9 mouse cellular contexts compared by ENCODE assay signal in genomic region chr11:50886933-50887293, GRCm38 (mm10). TPM values are rescaled to one million over a fixed set of nuclear protein-coding genes. Genes with fewer than 3 reads are reported as not detected.
DNase-seq lines count a peak whose midpoint lies in the region; ATAC-seq and TF ChIP-seq lines count a peak whose summit lies in the region.
"Had no signal": no experiment of that assay in that cellular context is flagged by ENCODE, and none has a peak within 500 bp of the region (broad histone marks: within the 10 kb centered on the region; RNA-seq: fewer than 3 reads in every experiment).

No protein-coding gene starts in this region.

- no peak for ATAC-seq in heart, embryonic 11.5 days (replicated peaks; ENCODE audit: insufficient number of reproducible peaks, low FRiP score, low TSS enrichment)
- ATAC-seq in liver, postnatal 0 days = no peak

- WGBS in heart, embryonic 11.5 days (ENCODE audit: insufficient replicate concordance) = 25% methylated on average over 10 of the region's 10 CpGs
- WGBS in liver, postnatal 0 days (ENCODE audit: insufficient replicate concordance) = 25% methylated on average over 10 of the region's 10 CpGs
- WGBS in thymus, adult 2 months = 45% methylated on average over 10 of the region's 10 CpGs

- H3K27me3 ChIP-seq in heart, embryonic 11.5 days (ENCODE audit: control insufficient read depth, insufficient read depth, low read length) = no peaks in the 10 kb centered on the region
- H3K27me3 ChIP-seq in liver, postnatal 0 days (ENCODE audit: insufficient read depth, low read length) = no peaks in the 10 kb centered on the region
- no peaks in the 10 kb centered on the region for H3K27me3 ChIP-seq in thymus, adult 2 months (ENCODE audit: control insufficient read depth, insufficient read depth, low read length)

- H3K9me3 ChIP-seq in heart, embryonic 11.5 days (replicated peaks; ENCODE audit: control insufficient read depth, low read length) = no peaks in the 10 kb centered on the region; the same call in 1 of the 2 replicates
- no peaks in the 10 kb centered on the region for H3K9me3 ChIP-seq in liver, postnatal 0 days (ENCODE audit: low read length)

- no peak for DNase-seq in heart, adult 9 months (ENCODE audit: low spot score in 2 of 2)
- DNase-seq in heart, postnatal 4 days = peak; percentile 26
- DNase-seq in liver, postnatal 0 days = no peak
- DNase-seq in thymus, adult 2 months = no peak
- no peak for DNase-seq in layer of hippocampus, adult 8-10 months (ENCODE audit: low spot score in 2 of 2)
- DNase-seq in spleen, postnatal 36 days (ENCODE audit: low spot score in 2 of 2) = no peak

- peak overlapping the region; percentile 72 for H3K4me2 ChIP-seq in heart, embryonic 11.5 days
- H3K4me2 ChIP-seq in liver, postnatal 0 days (ENCODE audit: low read depth, low read length) = peak overlapping the region; percentile 63

- H3K36me3 ChIP-seq in heart, embryonic 11.5 days (ENCODE audit: control insufficient read depth, insufficient read depth, low read length) = peaks cover 3% of the 10 kb centered on the region; the same call in 1 of the 2 replicates
- no peaks in the 10 kb centered on the region for H3K36me3 ChIP-seq in liver, postnatal 0 days (replicated peaks; ENCODE audit: insufficient read depth, low read length)
- no peaks in the 10 kb centered on the region for H3K36me3 ChIP-seq in thymus, adult 2 months (ENCODE audit: control insufficient read depth, insufficient read depth, low read length)

- peak overlapping the region; percentile 43 for H3K4me3 ChIP-seq in heart, embryonic 11.5 days (ENCODE audit: low read depth, low read length)
- peak overlapping the region; percentile 51 for H3K4me3 ChIP-seq in cortical plate, adult 2 months (ENCODE audit: insufficient read depth, low read length)
- H3K4me3 ChIP-seq in liver, postnatal 0 days (ENCODE audit: low read depth, low read length) = peak overlapping the region; percentile 25
- H3K4me3 ChIP-seq in thymus, adult 2 months (ENCODE audit: control insufficient read depth, insufficient read depth, low read length) = no peak overlapping the region

- peak overlapping the region; percentile 71 for H3K9ac ChIP-seq in heart, embryonic 11.5 days (ENCODE audit: low read depth, low read length)
- 0 out of 2 replicates have a peak overlapping the region, but pooled peaks have one; percentile 5 for H3K9ac ChIP-seq in liver, postnatal 0 days (replicated peaks)

- 0 out of 2 replicates have a peak, but pooled peaks cover 3% of the 10 kb centered on the region for H3K4me1 ChIP-seq in heart, embryonic 11.5 days (ENCODE audit: control insufficient read depth, insufficient read depth, low read length)
- H3K4me1 ChIP-seq in cortical plate, adult 2 months (ENCODE audit: control insufficient read depth, insufficient read depth, low read length) = no peaks in the 10 kb centered on the region
- peaks cover 5% of the 10 kb centered on the region for H3K4me1 ChIP-seq in liver, postnatal 0 days (ENCODE audit: insufficient read depth)
- H3K4me1 ChIP-seq in thymus, adult 2 months (replicated peaks; ENCODE audit: control insufficient read depth, insufficient read depth, low read length) = no peaks in the 10 kb centered on the region

- no peak for TF ChIP-seq EP300 in liver, postnatal 0 days (IDR thresholded peaks at IDR 0.05; ENCODE audit: low read depth)

- no peak for TF ChIP-seq POLR2A in cortical plate, adult 2 months (IDR thresholded peaks at IDR 0.05; ENCODE audit: extremely low read depth, insufficient read depth, low read length)
- no peak for TF ChIP-seq POLR2A in thymus, adult 2 months (IDR thresholded peaks at IDR 0.05; ENCODE audit: control insufficient read depth, extremely low read depth, insufficient read depth, low read length, poor library complexity)

- no peak overlapping the region for H3K27ac ChIP-seq in heart, embryonic 11.5 days (ENCODE audit: low read depth, low read length)
- no peak overlapping the region for H3K27ac ChIP-seq in cortical plate, adult 2 months (ENCODE audit: insufficient read depth, low read length)
- no peak overlapping the region for H3K27ac ChIP-seq in liver, postnatal 0 days (ENCODE audit: low read depth)
- H3K27ac ChIP-seq in thymus, adult 2 months (ENCODE audit: control insufficient read depth, insufficient read depth, low read length) = no peak overlapping the region

- TF ChIP-seq CTCF in cortical plate, adult 2 months (IDR thresholded peaks at IDR 0.05; ENCODE audit: extremely low read depth, insufficient read depth, low read length) = no peak
- no peak for TF ChIP-seq CTCF in liver, postnatal 0 days (IDR thresholded peaks at IDR 0.05; ENCODE audit: low read depth)
- no peak for TF ChIP-seq CTCF in thymus, adult 2 months (IDR thresholded peaks at IDR 0.05; ENCODE audit: borderline replicate concordance, control insufficient read depth, extremely low read depth, insufficient read depth, low read length, poor library complexity)

RNA-seq across cellular contexts. Expression of gene Zfp454, which starts 0.5 kb away (rescaled TPM):
- polyA plus RNA-seq in heart, embryonic 11.5 days (2014; fragmentation: Nextera tagmentation; extraction: Ambion mirVana) = 2.8 and 4.6 TPM in 2 replicates
- 5.1 and 5.6 TPM in 2 replicates for polyA plus RNA-seq in cortical plate, adult 2 months (2012; rRNA removed)
- total RNA-seq in heart, postnatal 4 days (2021) = 1 to 10 TPM; 1.4 to 1.5 TPM
- 0.12 and 0.17 TPM in 2 replicates for polyA plus RNA-seq in liver, postnatal 0 days (2015; fragmentation: Nextera tagmentation; extraction: Ambion mirVana)
- polyA plus RNA-seq in thymus, adult 2 months (2012; rRNA removed) = not detected in 2 replicates
- 1 to 10 TPM; 5.4 to 7.4 (median 6.7) TPM for total RNA-seq in layer of hippocampus, adult 8-10 months (2022)

RNA-seq across cellular contexts. Expression of gene Zfp2, which starts 29.1 kb away (rescaled TPM):
- polyA plus RNA-seq in heart, embryonic 11.5 days (2014; fragmentation: Nextera tagmentation; extraction: Ambion mirVana) = 9.2 and 11.2 TPM in 2 replicates
- polyA plus RNA-seq in cortical plate, adult 2 months (2012; rRNA removed) = 16.7 and 17.5 TPM in 2 replicates
- 1 to 10 TPM; 2.8 to 3.7 TPM for total RNA-seq in heart, postnatal 4 days (2021)
- polyA plus RNA-seq in liver, postnatal 0 days (2015; fragmentation: Nextera tagmentation; extraction: Ambion mirVana) = 1.3 and 1.5 TPM in 2 replicates
- polyA plus RNA-seq in thymus, adult 2 months (2012; rRNA removed) = 0.59 TPM in 2 replicates
- 10 to 100 TPM; 18.2 to 27.4 (median 20.4) TPM for total RNA-seq in layer of hippocampus, adult 8-10 months (2022)

RNA-seq across cellular contexts. Expression of gene Grm6, which starts 36.4 kb away (rescaled TPM):
- polyA plus RNA-seq in heart, embryonic 11.5 days (2014; fragmentation: Nextera tagmentation; extraction: Ambion mirVana) = 0.04 TPM in 1 of 2 replicates, not detected in the other
- polyA plus RNA-seq in cortical plate, adult 2 months (2012; rRNA removed) = not detected in 2 replicates
- total RNA-seq in heart, postnatal 4 days (2021) = not detected
- 0.12 TPM in 1 of 2 replicates, not detected in the other for polyA plus RNA-seq in liver, postnatal 0 days (2015; fragmentation: Nextera tagmentation; extraction: Ambion mirVana)
- 2.3 and 2.9 TPM in 2 replicates for polyA plus RNA-seq in thymus, adult 2 months (2012; rRNA removed)
- total RNA-seq in layer of hippocampus, adult 8-10 months (2022) = not detected
- polyA plus RNA-seq: Patski had no signal

RNA-seq across cellular contexts. Expression of gene Zfp354b, which starts 44.5 kb away (rescaled TPM):
- 0.30 and 0.82 TPM in 2 replicates for polyA plus RNA-seq in heart, embryonic 11.5 days (2014; fragmentation: Nextera tagmentation; extraction: Ambion mirVana)
- polyA plus RNA-seq in cortical plate, adult 2 months (2012; rRNA removed) = 2.7 and 3.3 TPM in 2 replicates
- under 1 TPM; 0.88 to 0.92 TPM for total RNA-seq in heart, postnatal 4 days (2021)
- polyA plus RNA-seq in liver, postnatal 0 days (2015; fragmentation: Nextera tagmentation; extraction: Ambion mirVana) = 0.33 and 0.36 TPM in 2 replicates
- polyA plus RNA-seq in thymus, adult 2 months (2012; rRNA removed) = 0.04 and 0.09 TPM in 2 replicates
- 1 to 10 TPM; 5.9 to 7.8 (median 6.6) TPM for total RNA-seq in layer of hippocampus, adult 8-10 months (2022)

RNA-seq across cellular contexts. Expression of gene Zfp879, which starts 45.6 kb away (rescaled TPM):
- polyA plus RNA-seq in heart, embryonic 11.5 days (2014; fragmentation: Nextera tagmentation; extraction: Ambion mirVana) = 0.50 and 0.63 TPM in 2 replicates
- polyA plus RNA-seq in cortical plate, adult 2 months (2012; rRNA removed) = 1.6 TPM in 2 replicates
- total RNA-seq in heart, postnatal 4 days (2021) = under 1 TPM; 0.38 to 0.62 TPM
- polyA plus RNA-seq in liver, postnatal 0 days (2015; fragmentation: Nextera tagmentation; extraction: Ambion mirVana) = 0.08 and 0.15 TPM in 2 replicates
- polyA plus RNA-seq in thymus, adult 2 months (2012; rRNA removed) = 0.34 and 0.37 TPM in 2 replicates
- total RNA-seq in layer of hippocampus, adult 8-10 months (2022) = 1 to 10 TPM; 3.0 to 4.7 (median 3.9) TPM
